Mouse (Mus musculus): Measurements from ENCODE around the gene Trmu.

- no peak for TF ChIP-seq CTCF (IDR thresholded peaks at IDR 0.05; ENCODE audit: insufficient read depth, low read depth, low read length)
- no peak for TF ChIP-seq POLR2A (IDR thresholded peaks at IDR 0.05; ENCODE audit: insufficient read depth, low read depth, low read length)
Observed at GRCm38 (mm10) chr15:85897113-85897512, 18.0 kb downstream of the Trmu start.
